Mouse (Mus musculus) cerebral cortex, adult 2 months (tissue): ENCODE measurements around the gene Napb.

Experiments
- WGBS: fragments of 180-500 bp; shearing (Covaris S2); methylation state at CpG from one replicate; pipeline ENCODE4 v1.1.7; 2018; 5-methylcytosine and 5-hydroxymethylcytosine counted together

The Napb gene

GRCm38 (mm10) chr2:148732327-148733000 lies at the start of gene Napb:
Gene Napb, minus strand, starts transcription at chr2:148732467.
- WGBS: 3% methylated on average over 18 of the region's 18 CpGs

GRCm38 (mm10) chr2:148781709-148782108 lies 49.4 kb upstream of the Napb start, which contains the start of gene 8030411F24Rik:
Gene 8030411F24Rik, plus strand, starts transcription at chr2:148782009.
- 24% methylated on average over 1 of the region's 1 CpGs for WGBS

GRCm38 (mm10) chr2:148771397-148771796 lies 39.1 kb upstream of the Napb start, which contains the start of gene Cst11:
Gene Cst11, minus strand, starts transcription at chr2:148771497.
- WGBS: 85% methylated on average over 4 of the region's 4 CpGs

DNA sequence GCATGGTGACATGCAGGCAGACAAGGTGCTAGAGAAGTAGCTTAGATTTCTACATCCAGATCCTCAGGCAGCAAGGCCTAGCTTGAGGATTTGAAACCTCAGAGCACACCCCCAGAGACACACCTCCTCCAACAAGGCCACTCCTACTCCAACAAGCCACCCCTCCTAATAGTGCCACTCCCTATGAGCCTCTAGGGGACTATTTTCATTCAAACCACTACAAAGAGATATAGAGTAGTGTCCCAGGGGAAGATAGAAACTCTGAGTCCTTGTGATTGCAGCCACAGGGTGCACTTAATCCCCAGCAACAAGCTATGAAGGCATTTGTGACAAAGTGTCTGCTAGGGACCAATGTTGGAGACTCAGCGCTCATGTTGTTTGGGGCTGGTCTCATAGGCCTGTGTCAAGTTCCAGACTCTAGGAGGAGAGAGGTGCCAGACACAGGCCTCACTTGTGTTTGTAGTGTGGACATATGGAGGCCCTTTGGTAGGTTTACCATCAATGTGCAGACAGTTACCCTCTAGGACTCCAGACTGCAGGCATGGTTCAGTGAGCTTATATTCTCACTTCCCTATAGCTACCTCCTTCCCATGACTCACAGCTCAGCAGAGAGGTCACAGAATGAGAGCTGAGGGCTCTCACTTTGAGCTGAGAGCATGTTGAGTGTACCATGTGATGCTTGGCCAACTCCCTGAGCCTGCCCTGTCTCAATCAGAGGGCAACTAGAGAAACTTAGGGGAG lies 31.6 kb upstream of the Napb start:
- 97% methylated on average over 1 of the region's 1 CpGs for WGBS

- WGBS: 74% methylated on average over 1 of the region's 1 CpGs
Measured at GRCm38 (mm10) chr2:148754310-148754846, 22.1 kb upstream of the Napb start.

DNA sequence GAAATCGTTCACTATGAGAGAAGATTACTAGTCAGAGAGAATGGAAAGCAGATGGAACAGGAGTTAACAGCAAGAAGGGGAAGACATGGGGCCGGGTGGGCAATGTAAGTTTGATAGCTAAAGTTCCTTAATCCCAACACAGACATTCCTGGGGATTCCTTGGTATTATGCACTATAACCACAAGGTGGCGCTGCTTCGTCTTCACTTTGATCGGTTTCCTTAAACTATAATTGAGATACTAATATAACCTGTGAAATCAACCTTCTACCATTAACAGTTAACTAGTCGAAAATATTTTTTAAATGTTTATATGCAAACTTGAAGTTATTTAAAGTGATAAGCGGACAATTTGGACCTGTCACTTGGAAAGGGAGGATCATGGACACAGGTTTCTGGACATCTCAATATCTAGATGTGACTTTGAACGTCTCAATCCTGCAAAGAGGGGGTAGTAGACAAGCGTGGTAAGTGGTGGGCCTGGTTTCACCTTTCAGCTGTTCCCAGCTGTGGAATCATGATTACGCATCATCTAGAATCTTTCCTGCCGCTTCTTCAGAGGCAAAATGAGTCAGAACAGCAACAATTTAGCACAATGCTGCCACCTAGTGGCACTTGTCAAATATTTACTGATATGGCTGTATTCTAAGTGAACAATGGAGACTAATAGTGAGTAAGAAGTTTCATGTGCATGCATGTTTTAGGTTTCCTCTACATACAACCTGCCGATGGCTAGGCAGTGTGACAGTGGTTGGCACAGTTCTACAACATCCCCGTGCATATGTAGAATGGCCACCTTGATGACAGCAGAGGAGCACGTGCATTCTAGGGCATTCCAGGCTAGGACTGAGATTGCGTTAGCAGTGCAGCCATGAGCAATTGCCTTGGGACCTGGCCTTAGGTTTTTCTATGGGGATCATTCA lies 19.9 kb upstream of the Napb start:
- 14% methylated on average over 15 of the region's 15 CpGs for WGBS

DNA sequence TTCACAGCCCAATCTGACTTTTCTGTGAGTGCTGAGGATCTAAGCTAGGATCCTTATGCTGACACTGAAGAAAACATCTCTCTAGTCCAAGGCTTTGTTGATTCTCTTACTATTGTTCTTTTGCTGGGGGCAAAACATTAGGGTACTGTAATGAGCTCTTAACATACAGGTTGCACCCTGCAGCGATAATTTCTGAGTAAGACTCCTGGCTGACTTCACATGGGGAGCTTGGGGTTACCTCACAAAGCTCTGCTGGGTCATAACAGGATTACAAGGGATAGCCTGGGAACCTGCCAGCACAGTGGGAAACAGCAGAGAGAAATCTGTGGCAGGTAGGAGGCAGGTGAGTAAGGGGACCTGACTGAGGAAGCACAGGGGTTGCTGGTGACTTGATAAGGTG lies 17.8 kb upstream of the Napb start, which contains the start of gene Cstl1:
Gene Cstl1, plus strand, starts transcription at position 301 of the 400 bp plus-strand sequence.
- WGBS: 84% methylated on average over 1 of the region's 1 CpGs

DNA sequence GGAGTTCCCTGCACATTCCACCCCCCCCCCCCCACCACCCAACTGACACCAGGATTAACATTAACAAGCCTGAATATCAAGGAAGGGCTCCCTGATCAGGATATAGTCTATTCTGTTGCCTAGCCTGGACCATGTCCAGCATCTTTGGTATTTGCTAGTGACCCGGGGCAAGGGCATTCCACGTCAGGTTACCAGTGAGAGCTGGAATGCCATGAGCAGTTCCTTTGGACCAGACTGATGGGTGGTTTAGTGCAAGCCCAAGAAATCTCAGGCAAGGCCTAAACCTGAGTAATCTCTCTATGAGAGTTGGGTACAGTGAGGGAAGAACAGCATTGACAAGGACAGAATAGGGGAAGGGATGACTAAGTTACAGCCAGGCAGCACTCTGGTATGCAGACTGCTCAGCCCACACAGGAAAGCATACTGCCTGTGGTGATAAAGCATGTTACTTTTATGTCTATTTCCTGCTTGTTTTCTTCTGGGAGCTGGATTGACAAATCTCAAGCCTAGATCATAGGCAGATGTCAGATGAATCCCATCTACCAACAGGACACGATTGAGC lies 11.7 kb upstream of the Napb start:
- 77% methylated on average over 3 of the region's 3 CpGs for WGBS

DNA sequence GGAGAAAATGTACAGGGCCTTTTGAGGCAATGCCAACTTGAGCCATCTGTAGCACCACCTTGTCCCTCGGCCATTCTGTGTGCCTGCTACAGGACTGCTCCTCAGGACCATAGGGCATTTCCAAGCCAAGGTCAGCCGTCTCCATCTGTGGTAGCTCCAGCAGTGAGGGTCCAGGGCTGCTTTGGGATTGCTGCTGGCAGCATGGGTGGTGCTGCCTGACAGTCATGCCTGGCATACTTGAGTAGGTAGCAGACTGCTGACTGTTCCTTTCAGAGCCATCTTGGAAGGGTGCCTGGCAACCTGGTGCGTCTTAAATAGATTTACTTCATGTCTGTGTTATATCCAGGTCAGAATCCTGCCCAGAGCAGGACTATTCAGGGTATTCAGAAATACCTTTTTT lies 10.7 kb upstream of the Napb start:
- 34% methylated on average over 3 of the region's 3 CpGs for WGBS

- WGBS: under 1% methylated on average over 35 of the region's 35 CpGs
Measured at GRCm38 (mm10) chr2:148731614-148732326, 497 bp downstream of the Napb start.

DNA sequence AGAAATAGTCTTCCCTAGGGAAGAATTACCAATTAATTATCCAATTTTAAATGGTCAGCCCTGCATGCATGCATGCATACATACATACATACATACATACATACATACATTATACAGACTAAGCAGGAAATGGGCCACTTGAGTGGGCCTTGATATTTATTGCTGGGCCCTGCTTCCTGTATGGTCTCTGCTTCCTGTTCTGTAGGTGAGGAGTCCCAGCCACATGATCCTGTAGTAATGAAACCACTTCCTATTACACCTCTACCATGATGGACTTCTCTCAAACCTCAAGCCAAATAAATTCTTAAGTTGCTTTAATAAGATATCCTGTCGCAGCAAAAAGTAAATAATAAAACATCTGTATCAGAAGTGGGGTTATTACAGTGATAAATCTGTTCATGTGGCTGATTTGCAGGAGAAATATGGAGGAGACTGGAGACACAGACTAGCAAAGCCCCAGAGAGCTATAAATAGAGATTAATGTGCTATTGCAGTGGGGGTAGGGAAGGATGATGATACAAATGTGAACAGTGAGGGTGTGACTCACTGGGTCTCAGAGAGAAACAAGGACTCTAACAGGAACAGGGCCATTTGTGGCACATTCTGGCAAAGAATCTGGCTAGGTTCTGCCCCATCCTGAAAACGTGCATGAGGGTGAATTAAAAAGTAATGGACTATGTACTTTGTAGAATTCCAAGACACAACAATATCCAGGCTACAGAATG lies 12.8 kb downstream of the Napb start:
- 65% methylated on average over 2 of the region's 2 CpGs for WGBS

DNA sequence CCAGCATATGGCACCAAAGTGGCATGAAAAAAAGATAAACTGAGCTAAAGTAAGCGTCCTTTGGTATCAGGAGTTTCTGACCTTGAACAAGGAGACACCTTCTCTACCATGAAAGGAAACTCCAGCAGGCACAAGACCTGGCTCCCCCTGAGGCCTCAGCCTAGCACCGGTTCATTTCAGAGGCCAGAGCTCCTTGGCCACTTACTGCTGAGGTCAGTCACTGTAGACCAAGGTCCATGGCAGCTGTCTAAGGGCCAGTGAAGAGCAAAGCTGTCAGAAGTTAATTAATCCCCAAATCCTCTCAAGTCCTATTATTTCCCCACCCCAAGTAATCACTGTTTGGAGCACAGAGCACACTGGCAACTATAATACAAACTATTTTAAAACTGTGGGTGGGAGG lies 15.2 kb downstream of the Napb start:
- 55% methylated on average over 2 of the region's 2 CpGs for WGBS

DNA sequence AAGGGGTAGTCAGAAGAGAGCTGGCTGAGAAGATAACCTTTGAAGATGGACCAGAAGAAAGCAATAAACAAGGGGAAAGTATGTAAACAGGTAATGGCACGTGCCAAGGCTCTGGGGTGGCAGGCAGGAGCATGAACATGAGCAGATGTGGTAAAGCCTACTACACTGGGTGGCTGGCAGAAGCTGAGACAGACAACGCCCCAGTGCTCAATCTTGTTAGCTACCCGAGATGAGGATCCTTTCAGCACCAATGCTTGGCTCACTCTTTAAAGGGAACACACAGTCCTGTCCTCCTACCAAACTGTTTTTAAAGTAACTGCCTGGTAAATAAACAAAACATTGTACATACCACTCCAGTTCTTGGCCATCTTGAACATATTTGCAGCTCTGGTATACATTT lies 19.9 kb downstream of the Napb start:
- 67% methylated on average over 3 of the region's 3 CpGs for WGBS

DNA sequence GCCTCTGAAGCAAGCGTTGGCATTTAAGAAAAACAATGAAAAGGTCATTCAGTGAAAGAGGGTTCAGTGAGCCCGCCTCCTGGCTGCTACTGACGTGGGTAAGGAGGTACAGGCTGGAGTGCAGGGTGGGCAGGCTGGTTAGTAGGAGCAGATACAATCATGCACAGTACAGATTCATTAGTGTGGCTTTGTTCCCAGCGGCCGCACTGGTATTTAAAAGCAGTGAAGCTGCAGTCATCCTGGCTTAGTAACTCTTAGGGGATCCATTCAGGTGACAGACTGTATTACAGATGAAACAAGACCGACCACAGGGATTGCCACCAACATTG lies 25.1 kb downstream of the Napb start:
- 70% methylated on average over 6 of the region's 6 CpGs for WGBS

DNA sequence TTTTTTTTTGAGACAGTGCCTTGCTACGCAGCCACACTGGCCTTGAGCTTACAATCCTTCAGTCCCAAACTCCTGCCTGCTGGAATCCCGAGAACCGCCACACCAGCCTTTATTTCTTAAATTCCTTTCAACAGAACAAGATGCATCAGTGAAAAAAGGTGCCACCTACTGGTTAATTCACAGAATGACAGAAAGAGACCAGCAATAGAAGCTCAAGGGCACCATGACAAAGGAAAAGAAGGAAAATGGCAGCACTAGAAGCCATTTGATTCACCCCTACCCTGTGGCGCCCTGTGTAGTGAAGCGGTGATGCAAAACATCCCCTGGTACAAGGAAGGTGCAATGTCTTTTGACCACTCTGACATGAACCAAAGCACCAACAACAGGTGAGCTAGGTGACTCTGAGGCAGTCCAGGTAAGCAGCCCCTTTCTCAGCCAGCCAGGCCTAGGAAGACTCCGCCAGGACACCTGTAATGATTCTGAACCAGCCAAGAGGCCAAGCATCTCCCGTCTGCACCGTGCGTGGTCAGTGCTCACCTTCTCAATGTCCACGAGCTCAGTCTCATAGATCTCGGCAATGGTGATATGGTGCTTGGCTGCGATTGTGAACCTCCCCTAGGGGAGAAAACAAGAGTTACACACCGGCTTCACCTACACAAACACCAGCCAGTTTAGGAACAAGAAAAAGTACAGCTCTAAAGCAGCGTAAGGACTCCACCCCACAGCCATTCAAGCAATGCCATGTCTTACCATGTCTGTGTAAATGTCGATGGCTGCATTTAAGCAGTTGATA lies 25.7 kb downstream of the Napb start:
- 80% methylated on average over 15 of the region's 15 CpGs for WGBS

- WGBS: 72% methylated on average over 5 of the region's 5 CpGs
Measured at GRCm38 (mm10) chr2:148698571-148698970, 33.7 kb downstream of the Napb start.

DNA sequence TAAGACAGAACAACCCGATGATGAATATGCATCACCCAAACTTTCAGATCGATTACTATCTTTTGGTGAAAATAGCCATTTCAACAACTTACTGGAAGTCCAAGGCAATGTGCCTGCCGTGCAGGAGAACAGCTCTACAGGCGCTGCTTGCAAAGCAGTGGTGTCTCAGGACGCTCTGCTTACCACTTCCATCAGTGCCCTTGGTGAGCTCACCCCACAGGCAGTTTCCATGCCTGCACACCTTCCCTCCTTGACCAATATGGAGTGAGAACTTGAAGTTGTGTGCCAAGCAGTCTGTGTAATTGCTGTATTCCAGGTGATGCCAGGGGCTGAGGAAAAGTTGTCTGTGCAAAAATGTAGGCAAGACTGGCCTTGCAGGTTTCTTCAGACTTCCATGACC lies 41.5 kb downstream of the Napb start:
- WGBS: 91% methylated on average over 5 of the region's 5 CpGs

DNA sequence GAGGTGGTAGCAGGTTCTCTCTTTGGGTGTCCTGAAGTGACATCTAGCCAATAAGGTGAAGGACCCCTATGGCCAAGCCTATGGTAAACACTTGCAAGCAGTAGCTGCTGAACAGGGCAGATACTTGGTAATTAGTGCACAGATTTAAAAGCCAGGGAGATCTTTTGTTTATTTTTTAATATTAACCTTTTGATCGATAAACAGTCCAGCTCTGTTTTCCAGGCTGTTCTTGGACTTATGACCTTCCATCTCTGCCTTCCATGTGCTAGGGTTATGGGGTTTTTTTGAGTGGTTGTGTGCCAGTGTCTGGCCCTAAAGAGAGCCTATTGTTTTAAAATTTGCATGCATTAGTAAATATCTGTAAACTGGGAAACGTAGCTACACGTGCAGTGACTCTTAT lies 42.0 kb downstream of the Napb start:
- WGBS: 83% methylated on average over 3 of the region's 3 CpGs

- 94% methylated on average over 6 of the region's 6 CpGs for WGBS
Measured at GRCm38 (mm10) chr2:148689444-148690140, 42.7 kb downstream of the Napb start.
